Mouse (Mus musculus) midbrain, embryonic 11.5 days (tissue): ENCODE results near the gene Fbxw2. TPM values are rescaled to one million over a fixed set of nuclear protein-coding genes. Genes with fewer than 3 reads are reported as not detected.
"Not testable (repeated sequence)": the region's sequence is repeated elsewhere in the genome, so short reads cannot be mapped to it uniquely, and the experiment has no call there.

ENCODE experiments used
- ATAC-seq: fragments of 200-750 bp; cut with Nextera tagmentation; 2 replicates; pipeline ENCODE4 v1.8.0; 2017; ENCODE audit warnings: moderate TSS enrichment, moderate library complexity; ENCODE audit not compliant: low FRiP score
- DNase-seq: peaks from one replicate; pipeline ENCODE4 v3.0.0; 2015; ENCODE audit warnings: low spot score; ENCODE audit errors: missing footprints
- H3K27ac ChIP-seq: fragments of 300-500 bp; sonication (generic); 2 replicates; pipeline ENCODE4 v1.5.1; 2014; ENCODE audit warnings: low read depth, low read length
- H3K27me3 ChIP-seq: fragments of 300-500 bp; sonication (generic); 2 replicates; pipeline ENCODE4 v1.6.1; 2014; ENCODE audit warnings: mild to moderate bottlenecking, low read length, moderate library complexity, mixed read lengths; ENCODE audit not compliant: control insufficient read depth, insufficient read depth
- H3K36me3 ChIP-seq: fragments of 300-500 bp; sonication (generic); 2 replicates; pipeline ENCODE4 v1.6.1; 2014; ENCODE audit warnings: mild to moderate bottlenecking, low read length, moderate library complexity, mixed read lengths; ENCODE audit not compliant: control insufficient read depth, insufficient read depth
- H3K4me1 ChIP-seq: fragments of 300-500 bp; sonication (generic); 2 replicates; pipeline ENCODE4 v1.6.1; 2014; ENCODE audit warnings: low read length; ENCODE audit not compliant: control insufficient read depth, insufficient read depth
- H3K4me2 ChIP-seq: fragments of 300-500 bp; sonication (generic); 2 replicates; pipeline ENCODE4 v1.6.1; 2014; ENCODE audit warnings: mild to moderate bottlenecking, moderate library complexity
- H3K4me3 ChIP-seq: fragments of 300-500 bp; sonication (generic); 2 replicates; pipeline ENCODE4 v1.5.1; 2014; ENCODE audit warnings: low read depth, low read length
- H3K9ac ChIP-seq: fragments of 300-500 bp; sonication (generic); 2 replicates; pipeline ENCODE4 v1.6.1; 2014; ENCODE audit warnings: low read length
- H3K9me3 ChIP-seq: fragments of 300-500 bp; sonication (generic); 2 replicates; pipeline ENCODE4 v1.6.1; 2016; ENCODE audit warnings: low read length; ENCODE audit not compliant: control insufficient read depth
- WGBS: fragments of 180-500 bp; shearing (Covaris S2); extraction: QIAGEN DNeasy Blood & Tissue Kit; methylation state at CpG from one replicate; pipeline ENCODE4 v1.1.7; 2014; 5-methylcytosine and 5-hydroxymethylcytosine counted together
- polyA plus RNA-seq: library from polyadenylated mRNA; unstranded; fragments of >200 nt; fragmentation: Nextera tagmentation; extraction: Ambion mirVana; gene quantifications from 2 replicates; pipeline ENCODE4 v1.2.1, GENCODE M21; 2014

The Fbxw2 gene
- polyA plus RNA-seq, 1 experiment from 2014 or later = 66.8 TPM

- H3K27me3 ChIP-seq, H3K36me3 ChIP-seq, DNase-seq, H3K27ac ChIP-seq, H3K9me3 ChIP-seq, ATAC-seq, H3K4me1 ChIP-seq, H3K9ac ChIP-seq, H3K4me3 ChIP-seq, H3K4me2 ChIP-seq: not testable (repeated sequence)
- WGBS = 94% methylated on average over 2 of the region's 2 CpGs
Measured at GRCm38 (mm10) chr2:34792543-34792942, 33.6 kb downstream of the Fbxw2 start.

DNA sequence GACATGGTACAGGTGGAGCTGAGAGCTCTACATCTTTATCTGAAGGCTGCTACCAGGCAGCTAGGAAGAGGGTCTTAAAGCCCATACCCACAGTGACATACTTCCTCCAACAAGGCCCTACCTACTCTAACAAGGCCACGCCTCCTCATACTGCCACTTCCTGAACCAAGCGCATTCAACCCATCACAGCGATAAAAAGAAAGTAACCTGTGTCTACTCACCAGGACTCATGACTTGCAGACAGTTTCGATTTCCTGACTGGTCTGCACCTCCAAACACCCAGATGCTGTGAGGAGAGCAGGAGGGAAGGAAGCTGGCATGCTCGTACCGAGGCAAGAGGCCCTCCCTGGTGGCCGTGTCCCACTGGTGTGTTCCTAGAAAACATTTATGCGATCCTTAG is 35.8 kb downstream of the Fbxw2 start:
- Histone ChIP-seq H3K4me1 (no peaks in the 10 kb centered on the region), H3K27ac (no peak overlapping the region), H3K36me3 (peaks cover 2% of the 10 kb centered on the region; the same call in 1 of the 2 replicates), H3K4me3 (no peak overlapping the region), H3K9ac (no peak overlapping the region), H3K4me2 (no peak overlapping the region), H3K27me3 (no peaks in the 10 kb centered on the region), H3K9me3 (no peaks in the 10 kb centered on the region)
- ATAC-seq (no peak), DNase-seq (no peak)
- WGBS = 92% methylated on average over 8 of the region's 8 CpGs

DNA sequence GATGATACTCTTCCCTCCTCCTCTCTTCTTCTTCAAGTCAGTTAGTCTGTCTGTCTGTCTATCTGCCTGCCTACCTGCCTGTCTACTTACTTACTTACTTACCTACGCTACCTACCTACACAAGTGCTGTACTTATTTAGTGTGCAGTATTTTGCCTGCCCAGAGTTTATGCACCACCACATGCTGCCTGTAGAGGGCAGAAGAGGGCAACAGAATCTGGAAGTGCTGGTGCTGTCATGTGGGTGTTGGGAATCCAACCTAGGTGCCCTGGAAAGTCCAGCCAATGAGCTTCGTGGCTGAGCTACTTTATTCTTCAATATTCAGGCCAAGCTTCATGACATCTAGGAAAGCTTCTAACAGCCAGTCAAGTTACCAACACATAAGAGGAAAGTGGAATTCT is 42.0 kb downstream of the Fbxw2 start:
- Histone ChIP-seq H3K9ac (no peak overlapping the region), H3K4me1 (no peaks in the 10 kb centered on the region), H3K4me3 (no peak overlapping the region), H3K9me3 (no peaks in the 10 kb centered on the region), H3K27me3 (no peaks in the 10 kb centered on the region), H3K27ac (no peak overlapping the region), H3K4me2 (no peak overlapping the region), H3K36me3 (peaks cover 9% of the 10 kb centered on the region; the same call in 1 of the 2 replicates)
- WGBS = 69% methylated on average over 2 of the region's 2 CpGs
- ATAC-seq (no peak), DNase-seq (no peak)

DNA sequence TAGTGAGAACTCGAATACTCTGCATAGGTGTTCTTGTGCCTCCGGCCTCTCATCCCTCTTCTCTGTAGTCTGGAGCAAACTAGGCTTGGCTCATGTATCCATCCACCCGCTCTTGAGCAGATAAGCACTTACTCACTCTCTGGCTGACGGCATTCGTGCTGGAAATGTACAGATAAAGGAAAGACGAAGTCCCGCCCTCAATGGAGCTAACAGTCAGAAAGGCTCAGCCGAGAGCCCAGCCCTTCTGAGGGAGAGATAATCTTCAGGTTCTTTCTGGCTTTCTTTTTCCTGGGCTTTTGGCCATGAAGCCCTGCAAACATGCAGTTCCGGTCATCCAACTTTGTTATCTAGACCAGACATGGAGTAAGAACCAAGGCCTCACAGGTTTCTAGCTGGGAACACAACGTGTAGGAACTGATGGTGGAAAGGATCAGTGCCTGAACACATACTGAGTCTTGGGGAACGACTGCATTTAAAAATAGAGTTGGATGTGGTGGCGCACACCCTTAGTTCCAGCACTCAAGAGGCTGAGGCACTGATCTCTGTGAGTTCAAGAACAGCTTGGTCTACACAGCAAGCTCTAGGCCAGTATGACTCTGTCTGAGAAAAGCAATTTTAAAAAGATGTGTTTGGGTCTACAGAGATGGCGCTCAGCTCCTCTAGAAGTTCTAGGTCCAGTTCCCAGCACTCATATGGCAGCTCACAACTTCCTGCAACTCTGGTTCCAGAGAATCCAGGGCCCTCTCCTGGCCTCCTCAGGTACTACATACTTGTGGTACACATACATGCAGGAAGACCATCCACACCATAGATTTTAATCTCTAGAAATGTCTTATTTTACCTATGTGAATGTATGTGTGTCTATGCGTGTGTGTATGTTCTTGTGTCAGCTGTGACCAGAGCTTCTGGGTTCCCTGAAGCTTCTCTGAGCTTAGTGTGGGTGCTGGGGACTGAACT is 42.8 kb downstream of the Fbxw2 start:
- Histone ChIP-seq H3K4me3 (no peak overlapping the region), H3K9me3 (no peaks in the 10 kb centered on the region), H3K9ac (no peak overlapping the region), H3K4me2 (no peak overlapping the region), H3K27me3 (no peaks in the 10 kb centered on the region), H3K36me3 (peaks cover 9% of the 10 kb centered on the region; the same call in 1 of the 2 replicates), H3K4me1 (no peaks in the 10 kb centered on the region), H3K27ac (no peak overlapping the region; the same call in 1 of the 2 replicates)
- ATAC-seq (no peak), DNase-seq (no peak)
- 91% methylated on average over 14 of the region's 14 CpGs for WGBS

DNA sequence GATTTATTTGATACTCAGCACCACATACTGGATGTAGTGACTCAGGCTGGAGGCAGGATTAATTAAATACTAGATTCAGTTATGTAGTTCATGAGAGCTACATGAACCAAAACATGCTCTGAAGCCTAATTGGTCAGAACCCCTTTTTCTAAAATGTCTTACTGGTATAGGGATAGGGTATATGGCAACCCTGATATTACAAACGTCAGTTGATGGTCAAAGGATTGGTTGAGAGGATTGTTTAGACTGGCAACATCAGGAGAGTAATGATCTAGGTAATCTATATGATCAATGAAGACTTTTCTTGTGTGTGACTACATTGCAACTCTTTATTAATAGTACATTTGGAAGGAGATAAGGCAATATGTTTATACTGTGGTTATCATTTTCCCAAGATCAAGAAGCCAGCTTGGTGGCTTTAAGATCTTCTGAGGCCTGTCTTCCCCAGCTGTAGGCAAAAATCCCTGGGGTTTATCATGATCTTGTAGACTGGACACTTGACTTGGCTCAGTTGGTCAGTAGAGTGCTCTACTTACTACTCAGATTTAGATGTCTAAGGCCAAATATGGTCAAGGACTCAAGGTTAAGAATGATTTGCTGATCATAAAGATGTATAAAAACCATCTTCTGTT is 48.8 kb downstream of the Fbxw2 start:
- Histone ChIP-seq H3K4me1 (peaks cover 31% of the 10 kb centered on the region), H3K4me3 (no peak overlapping the region), H3K9me3 (no peaks in the 10 kb centered on the region), H3K4me2 (no peak overlapping the region), H3K9ac (no peak overlapping the region), H3K36me3 (peaks cover 37% of the 10 kb centered on the region), H3K27me3 (no peaks in the 10 kb centered on the region), H3K27ac (no peak overlapping the region)
- 70% methylated on average over 1 of the region's 1 CpGs for WGBS
- no peak for ATAC-seq
- no peak for DNase-seq

GRCm38 (mm10) chr2:34774493-34774892 is 51.6 kb downstream of the Fbxw2 start:
- Histone ChIP-seq H3K9ac (no peak overlapping the region), H3K36me3 (peaks cover 33% of the 10 kb centered on the region), H3K27me3 (no peaks in the 10 kb centered on the region), H3K4me3 (no peak overlapping the region), H3K4me2 (peak overlapping the region; percentile 62), H3K27ac (no peak overlapping the region), H3K4me1 (peaks cover 37% of the 10 kb centered on the region), H3K9me3 (no peaks in the 10 kb centered on the region)
- DNase-seq = no peak
- no peak for ATAC-seq
- 91% methylated on average over 6 of the region's 6 CpGs for WGBS

- H3K27ac ChIP-seq = no peak overlapping the region
- 0 out of 2 replicates have a peak overlapping the region, but pooled peaks have one; percentile 20 for H3K9ac ChIP-seq
- H3K4me1 ChIP-seq = peaks cover 37% of the 10 kb centered on the region
- peaks cover 33% of the 10 kb centered on the region for H3K36me3 ChIP-seq
- WGBS = 90% methylated on average over 4 of the region's 4 CpGs
- ATAC-seq (no peak), DNase-seq (no peak)
- H3K4me2 ChIP-seq = peak overlapping the region; percentile 62
- H3K4me3 ChIP-seq = peak overlapping the region; percentile 99; the same call in 1 of the 2 replicates
- H3K27me3 ChIP-seq = no peaks in the 10 kb centered on the region
- H3K9me3 ChIP-seq = no peaks in the 10 kb centered on the region
Measured at GRCm38 (mm10) chr2:34773673-34774072, 52.4 kb downstream of the Fbxw2 start.

- ATAC-seq = no peak; the same call in 1 of the 2 replicates
- Histone ChIP-seq H3K36me3 (peaks cover 34% of the 10 kb centered on the region), H3K4me2 (peak overlapping the region; percentile 62), H3K9me3 (no peaks in the 10 kb centered on the region), H3K27ac (peak overlapping the region; percentile 76), H3K27me3 (no peaks in the 10 kb centered on the region), H3K4me1 (peaks cover 37% of the 10 kb centered on the region), H3K9ac (peak overlapping the region; percentile 98), H3K4me3 (peak overlapping the region; percentile 99)
- no peak for DNase-seq
- 5% methylated on average over 50 of the region's 50 CpGs for WGBS
Measured at GRCm38 (mm10) chr2:34772252-34773235, 53.6 kb downstream of the Fbxw2 start.
